Mouse (Mus musculus) spleen, postnatal 14 days (tissue): ENCODE measurements around the gene Vav1.

ENCODE experiments used
- DNase-seq, 2 experiments: peaks; one replicate each; pipeline ENCODE4 v3.0.0; 2021 to 2022; ENCODE audit warnings: low spot score in 2 of 2

Gene Vav1

GRCm38 (mm10) chr17:57278943-57279590, at the start of gene Vav1:
Gene Vav1 (plus strand): TSS chr17:57279100.
- DNase-seq = peak; percentile 71 to 79

DNA sequence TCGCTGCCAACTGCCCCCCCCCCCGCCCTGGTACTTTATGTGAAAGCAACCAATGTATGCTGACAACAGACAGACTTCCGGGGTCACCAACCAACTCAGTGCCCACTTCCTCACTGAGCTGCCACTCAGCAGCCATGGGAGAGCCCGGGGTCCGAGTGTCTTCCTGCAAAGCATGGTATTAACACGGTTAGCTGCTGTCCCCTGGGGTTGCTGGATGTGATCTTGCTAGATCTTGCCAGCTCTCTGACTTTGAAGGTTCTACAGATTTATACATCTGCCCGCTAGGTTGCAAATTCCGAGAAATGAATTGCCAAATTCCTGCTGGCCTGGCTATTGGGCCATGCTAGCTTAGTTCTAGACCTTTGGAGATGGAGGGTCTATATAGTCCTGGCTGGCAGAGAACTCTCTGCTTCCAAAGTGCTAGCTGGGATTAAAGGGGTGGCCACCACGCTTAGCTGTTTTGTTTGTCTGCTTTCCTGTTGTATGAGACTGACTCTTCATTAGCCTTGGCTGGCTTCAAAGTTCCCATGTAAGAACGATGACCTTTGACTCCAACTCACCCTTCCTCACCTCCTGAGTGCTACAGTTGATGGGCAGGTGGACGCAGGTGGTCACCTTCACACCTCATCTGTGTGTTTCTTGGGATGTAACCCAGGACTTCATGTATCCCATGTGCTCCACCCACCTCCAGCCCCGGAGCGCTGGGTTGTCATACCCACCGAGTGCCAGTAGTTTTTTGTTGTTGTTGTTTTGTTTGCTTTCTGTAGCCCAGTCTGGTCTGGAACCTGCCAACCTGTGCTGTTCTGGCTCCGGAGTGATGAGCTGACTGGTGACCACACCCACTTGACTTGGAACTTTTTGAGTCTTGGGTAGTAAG, 48.8 kb upstream of the Vav1 start:
- DNase-seq = no peak

DNA sequence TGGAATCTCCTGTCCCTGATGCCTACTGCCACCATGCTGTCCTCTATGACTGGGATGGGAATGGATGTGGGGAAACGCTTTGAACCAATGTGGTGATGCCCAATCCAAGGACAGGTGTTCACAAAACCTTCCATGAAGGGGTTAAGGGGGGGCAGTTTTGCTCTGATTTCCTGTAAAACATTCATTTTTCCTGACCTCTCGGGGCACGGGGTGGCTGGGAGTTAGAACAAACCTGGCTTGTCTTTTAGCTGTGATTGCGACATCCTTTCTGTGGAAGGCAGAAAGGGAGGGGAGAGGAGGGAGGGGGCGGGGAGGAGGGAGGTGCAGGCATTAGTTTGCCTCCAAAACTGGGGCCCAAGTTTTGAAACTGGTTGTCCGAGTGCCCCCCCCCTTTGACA, 48.2 kb upstream of the Vav1 start:
- no peak for DNase-seq

DNA sequence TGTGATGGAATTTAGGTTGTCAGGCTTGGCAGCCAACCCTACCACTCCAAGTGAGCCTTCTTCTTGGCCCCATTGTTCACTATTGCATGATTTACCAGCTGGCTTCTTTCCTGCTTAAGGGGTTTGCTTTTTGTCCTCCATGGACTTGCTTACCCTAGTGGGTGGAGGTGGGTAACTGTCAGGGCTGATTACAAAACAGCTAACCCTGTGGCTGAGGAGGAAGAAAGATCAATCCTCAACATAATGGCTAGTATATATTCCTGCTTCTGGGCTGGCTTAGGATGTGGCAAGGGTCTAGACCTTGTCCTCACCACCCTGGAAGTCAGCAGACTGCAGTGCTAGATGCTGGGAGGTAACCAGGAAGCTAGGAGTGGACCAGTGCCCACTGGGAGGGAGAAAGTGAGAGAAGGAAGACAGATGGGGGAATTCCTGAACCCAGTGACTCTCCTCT, 47.6 kb upstream of the Vav1 start:
- no peak for DNase-seq

DNA sequence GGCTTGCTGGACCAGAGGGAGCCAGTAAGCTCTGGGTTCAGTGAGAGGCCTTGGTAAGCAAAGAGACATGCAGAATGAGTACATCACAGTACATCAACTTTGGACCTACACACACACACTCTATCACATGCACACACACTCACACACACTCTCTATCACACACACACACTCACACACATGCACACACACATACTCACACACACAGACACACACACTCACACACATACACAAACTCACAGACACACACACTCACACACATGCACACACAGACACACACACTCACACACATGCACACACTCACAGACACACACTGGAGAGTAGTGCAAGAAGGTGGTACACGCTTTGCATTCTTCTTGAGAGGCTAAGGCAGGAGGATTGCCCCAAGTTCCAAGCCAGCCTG, 46.7 kb upstream of the Vav1 start:
- DNase-seq = no peak

DNA sequence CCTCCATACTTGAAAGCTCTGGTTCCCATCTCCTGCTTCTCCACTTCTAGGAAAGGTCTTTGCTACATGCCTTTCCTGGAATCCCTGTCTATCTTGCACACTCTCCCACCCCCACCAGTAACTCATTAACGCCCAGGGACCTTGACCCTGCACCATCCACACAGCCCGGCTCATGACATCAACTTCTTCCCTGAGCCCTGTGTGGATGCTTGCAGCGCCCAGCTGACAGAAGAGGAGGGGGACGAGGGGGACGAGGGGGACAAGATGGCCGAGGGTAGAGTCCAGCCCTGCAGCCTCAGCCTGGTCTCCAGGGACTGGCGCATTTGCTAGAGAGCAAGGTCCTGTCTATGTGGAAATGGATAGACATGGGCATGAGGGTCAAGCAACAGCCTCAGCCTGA, 45.9 kb upstream of the Vav1 start:
- DNase-seq = no peak

GRCm38 (mm10) chr17:57234254-57234928, 44.5 kb upstream of the Vav1 start:
- no peak for DNase-seq

DNA sequence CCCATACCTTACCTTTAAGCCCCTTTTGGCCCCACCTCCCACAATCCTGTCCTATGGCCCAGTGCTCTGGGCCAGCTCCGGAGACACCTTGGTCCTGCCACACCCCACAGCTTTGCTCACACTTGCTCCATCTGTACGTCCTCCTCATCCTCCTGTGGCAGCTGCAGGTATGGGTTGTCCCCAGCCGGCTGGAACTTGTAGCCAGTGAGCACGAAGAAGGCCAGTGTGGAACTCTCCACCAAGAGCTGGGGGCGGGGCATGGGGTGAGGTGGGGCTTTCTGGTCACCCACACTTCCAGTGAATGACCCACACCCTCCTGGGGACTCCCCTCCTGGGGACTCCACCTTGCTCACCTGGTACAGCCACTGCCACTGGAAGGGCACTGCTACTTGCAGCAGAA, 43.1 kb upstream of the Vav1 start:
- no peak for DNase-seq

GRCm38 (mm10) chr17:57237181-57237580, 41.7 kb upstream of the Vav1 start:
- no peak for DNase-seq

DNA sequence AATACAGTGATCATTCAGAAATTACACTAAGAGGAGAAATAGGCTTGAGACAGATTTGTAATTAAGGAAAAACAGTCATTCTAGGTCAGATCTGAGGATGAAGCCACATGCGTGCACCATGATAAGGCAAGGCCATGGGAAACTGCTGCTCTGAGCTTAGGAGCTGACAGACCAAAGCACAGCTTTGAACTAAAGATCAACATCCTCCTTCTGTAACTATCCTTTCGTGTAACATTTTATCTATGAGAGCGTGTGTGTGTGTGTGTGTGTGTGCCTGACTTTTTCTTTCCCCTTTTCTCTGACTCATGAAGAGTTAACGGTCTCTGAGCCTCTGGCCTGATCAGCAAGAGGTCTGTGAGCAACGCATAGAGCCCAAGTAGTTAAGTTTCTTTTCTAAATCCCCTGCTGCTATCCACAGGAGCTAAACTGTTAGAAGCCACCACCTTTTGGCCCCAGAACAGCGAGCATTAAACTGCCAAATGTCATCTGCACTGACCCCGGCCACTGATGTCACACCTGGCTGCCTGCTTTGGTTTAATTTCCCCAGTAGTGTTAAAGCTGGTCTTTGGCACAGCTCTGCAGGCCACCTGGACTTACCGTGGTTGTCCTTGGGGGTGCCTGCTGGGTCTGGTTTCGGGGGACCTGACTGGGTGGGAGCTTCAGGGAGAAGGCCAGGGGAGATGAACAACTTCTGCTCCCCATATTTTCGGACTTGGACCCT, 35.1 kb upstream of the Vav1 start:
- DNase-seq = no peak

GRCm38 (mm10) chr17:57245311-57245929, 33.5 kb upstream of the Vav1 start:
- DNase-seq = no peak

- no peak for DNase-seq
These were observed 32.1 kb upstream of the Vav1 start for GRCm38 (mm10) chr17:57246663-57247392.

GRCm38 (mm10) chr17:57247393-57248200, 31.3 kb upstream of the Vav1 start:
- peak; percentile 71 to 75 for DNase-seq

DNA sequence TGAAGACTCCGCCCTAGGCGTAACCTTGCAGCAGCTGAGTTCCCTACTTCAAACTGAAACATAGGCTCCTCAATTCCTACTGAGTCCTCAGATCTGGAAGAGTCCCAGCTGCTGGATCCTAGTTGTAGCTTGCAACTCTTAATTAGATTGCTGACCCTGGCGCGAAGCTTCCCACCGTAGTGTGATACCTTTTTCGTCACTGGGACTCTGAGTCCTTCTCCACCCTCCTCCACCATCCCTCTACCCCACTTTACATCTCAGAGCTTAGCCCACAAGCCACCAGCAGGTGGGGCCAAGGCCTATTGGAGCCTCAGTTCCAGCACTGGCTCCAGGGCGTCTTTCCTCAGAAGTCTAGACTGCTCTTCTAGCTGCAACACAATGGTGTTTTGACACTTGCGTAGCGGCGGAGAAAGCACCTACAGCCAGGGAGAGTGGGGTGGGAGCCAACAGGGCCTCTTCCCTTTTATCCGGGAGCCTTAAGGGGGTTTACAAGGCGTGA, 30.6 kb upstream of the Vav1 start, which contains the start of gene Gpr108:
Gpr108 (minus strand) TSS at position 246 of the 499 bp plus-strand sequence.
- DNase-seq = peak; percentile 70 to 74

DNA sequence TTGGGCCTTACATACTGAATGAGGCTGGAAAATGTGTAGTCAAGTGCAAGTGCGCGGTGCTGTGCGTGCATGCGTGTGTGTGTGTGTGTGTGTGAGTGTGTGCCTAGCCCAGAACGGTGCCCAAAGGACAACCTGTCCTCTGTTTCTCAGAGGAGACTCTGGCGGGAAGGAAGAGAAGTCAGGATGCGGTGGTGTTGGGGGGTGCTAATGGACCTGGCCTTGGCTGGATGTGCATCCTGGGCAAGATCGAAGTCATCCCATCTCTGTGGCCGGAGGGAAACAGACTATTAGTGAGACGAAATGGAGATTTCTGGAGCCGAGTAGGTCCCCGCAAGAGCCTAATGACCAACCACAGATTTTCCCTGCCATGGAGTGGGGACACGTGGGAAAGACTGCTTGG, 30.1 kb upstream of the Vav1 start:
- no peak for DNase-seq

DNA sequence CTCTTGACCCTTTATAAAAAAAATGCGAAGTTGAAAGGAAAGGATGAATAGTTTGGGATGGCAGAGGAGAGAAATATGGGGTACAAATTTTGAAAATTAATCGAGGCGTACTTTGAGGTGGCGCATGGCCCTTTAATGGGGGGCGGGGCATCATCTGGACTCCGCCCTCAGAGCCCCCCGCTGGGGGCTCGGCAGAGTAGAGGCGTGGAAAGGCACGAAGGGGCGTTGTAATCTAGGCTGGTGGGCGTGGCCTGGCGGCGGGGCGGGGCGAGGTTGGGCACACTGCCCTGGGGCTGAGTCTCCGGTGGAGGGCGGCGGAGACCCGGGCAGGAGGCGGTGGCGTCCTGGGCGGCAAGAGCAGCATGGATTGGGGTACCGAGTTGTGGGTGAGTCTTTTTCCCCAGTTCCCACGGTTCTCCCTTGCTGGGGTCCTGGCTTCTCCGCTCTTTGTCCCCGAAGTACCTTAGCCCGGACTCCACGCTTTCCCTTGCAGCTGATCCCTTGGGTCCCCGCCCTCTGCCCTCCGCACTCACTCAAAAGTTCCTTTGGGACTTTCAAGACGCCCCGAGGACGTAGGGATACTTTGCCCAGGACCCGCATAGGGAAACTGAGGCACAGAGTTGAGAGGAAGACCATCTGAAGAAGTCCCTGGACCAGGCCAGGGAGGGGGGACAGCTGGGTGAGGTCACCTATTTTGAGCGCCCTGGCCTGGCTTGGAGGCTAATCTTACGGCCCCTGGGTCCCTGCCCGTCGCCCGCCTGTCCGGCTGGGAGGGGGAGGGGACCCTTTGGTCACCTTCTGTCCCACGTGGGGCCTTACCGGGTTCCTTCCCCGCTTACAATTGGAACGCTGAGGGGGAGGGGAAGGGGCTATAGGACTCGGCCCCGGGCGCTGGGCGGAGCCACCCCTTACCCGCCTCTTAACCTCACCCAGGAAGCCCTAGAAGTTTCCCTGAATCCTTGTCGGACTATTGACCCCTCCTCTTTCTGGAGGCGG, 29.4 kb upstream of the Vav1 start, which contains the start of gene Trip10:
Trip10 (plus strand) TSS at position 270 of the 996 bp plus-strand sequence.
- peak; percentile 95 for DNase-seq

DNA sequence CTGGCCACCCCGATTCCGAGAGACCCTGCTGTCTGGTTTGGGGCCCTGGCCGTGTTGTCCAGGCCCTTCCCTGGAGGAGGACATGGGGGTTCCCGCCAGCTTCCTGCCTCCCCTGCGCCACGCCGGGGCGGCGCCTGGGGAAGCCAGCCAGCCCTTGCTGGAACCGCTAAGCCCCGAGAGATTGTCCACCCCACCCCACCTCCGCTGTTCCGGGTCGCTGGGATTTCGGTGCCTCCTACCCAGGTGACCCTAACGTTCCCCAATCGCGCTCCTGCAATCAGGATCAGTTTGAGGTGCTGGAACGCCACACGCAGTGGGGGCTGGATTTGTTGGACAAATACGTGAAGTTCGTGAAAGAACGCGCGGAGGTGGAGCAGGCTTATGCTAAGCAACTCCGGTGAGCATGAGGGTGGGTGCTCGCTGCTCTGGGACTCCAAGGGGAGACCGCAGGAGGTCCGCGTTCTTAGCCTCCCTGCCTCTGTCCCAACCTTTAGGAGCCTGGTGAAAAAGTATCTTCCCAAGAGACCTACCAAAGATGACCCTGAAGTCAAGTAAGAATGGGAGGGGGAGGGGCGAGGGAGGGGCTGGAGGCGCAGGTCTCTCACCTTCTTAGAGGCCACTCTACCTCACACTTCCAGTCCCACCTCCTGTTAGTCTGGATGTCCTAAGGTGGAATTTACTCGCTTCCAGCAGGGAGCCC, 28.3 kb upstream of the Vav1 start:
- no peak for DNase-seq

GRCm38 (mm10) chr17:57251431-57251830, 27.5 kb upstream of the Vav1 start:
- DNase-seq = no peak
